Mouse (Mus musculus) G1E-ER4 (cell line): ENCODE measurements around the gene Ccdc107. TPM values are rescaled to one million over a fixed set of nuclear protein-coding genes. Genes with fewer than 3 reads are reported as not detected.

ENCODE experiments used
- GATA1 ChIP-seq: IDR thresholded peaks from one replicate; pipeline ENCODE4 v1.8.0; 2012; ENCODE audit warnings: low read length, inconsistent platforms
- polyA plus RNA-seq: library from polyadenylated mRNA; stranded (reverse); fragments of >175 nt; gene quantifications from 2 replicates; pipeline ENCODE4 v1.2.3, GENCODE M21; 2012

Gene Ccdc107
- 69.1 and 82.1 TPM in 2 replicates for polyA plus RNA-seq

DNA sequence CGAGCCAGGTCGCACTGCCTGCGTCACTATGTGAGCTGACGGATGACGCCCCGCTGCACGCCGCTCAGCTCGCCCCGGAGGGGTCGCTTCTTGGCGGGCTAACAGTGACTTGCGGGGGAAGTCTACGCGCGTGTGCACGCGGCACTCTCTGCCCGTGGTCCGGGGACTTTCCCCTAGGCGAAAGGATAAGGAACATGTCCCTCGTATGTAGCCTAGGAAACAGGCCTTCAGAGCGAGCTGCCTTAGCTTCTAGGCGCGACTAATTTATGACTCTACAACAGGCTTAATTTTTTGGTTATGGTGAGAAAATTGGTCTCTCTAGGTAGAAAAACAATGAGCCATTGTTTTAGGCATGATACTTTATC is at the start of gene Ccdc107:
Gene Ccdc107, plus strand, starts transcription at position 80 of the 365 bp plus-strand sequence.
- TF ChIP-seq GATA1 = no peak

GRCm38 (mm10) chr4:43443511-43443910 is 49.2 kb upstream of the Ccdc107 start:
- TF ChIP-seq GATA1 = no peak

DNA sequence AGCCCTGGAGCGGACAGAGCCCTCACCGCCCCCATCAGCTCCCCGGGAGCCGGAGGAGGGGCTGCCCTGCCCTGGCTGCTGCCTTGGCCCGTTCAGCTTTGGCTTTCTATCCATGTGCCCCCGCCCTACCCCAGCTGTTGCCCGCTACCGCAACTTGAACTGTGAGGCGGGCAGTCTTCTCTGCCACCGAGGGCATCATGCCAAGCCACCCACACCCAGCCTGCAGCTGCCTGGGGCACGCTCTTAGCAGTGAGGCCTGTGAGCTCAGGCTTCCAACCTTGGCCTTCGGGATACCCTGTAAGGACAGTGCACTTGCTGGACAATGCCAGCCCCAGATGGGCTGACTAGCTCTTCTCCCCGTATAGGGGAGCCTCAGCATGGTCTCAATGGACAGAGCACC is 45.4 kb upstream of the Ccdc107 start:
- no peak for TF ChIP-seq GATA1

- no peak for TF ChIP-seq GATA1
Observed at GRCm38 (mm10) chr4:43448554-43448953, 44.1 kb upstream of the Ccdc107 start.

DNA sequence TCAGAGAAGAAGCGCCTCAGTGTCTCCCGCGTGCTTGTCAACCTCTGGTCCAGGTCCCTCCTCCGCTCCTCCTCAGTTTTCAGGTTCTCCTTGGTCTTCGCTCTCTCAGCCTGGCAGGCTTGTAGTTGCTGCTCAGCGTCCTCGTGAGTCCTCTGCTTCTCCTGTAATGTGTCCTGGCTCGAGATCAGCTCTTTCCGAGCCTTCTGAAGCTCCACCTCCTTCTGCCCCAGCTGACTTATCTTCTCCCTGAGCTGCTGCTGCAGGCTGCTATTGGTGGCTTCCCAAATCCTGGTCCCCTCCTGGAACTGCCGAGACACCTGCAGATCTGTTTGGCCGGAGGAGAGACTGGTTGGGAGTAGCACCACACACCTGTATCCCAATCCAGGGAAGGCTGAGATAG is 40.4 kb upstream of the Ccdc107 start:
- TF ChIP-seq GATA1 = no peak

- no peak for TF ChIP-seq GATA1
Observed at GRCm38 (mm10) chr4:43453413-43453812, 39.3 kb upstream of the Ccdc107 start.

- TF ChIP-seq GATA1 = no peak
Observed at GRCm38 (mm10) chr4:43454041-43454836, 38.5 kb upstream of the Ccdc107 start, which contains the start of gene Cd72. Cd72 (minus strand) TSS chr4:43454628.

DNA sequence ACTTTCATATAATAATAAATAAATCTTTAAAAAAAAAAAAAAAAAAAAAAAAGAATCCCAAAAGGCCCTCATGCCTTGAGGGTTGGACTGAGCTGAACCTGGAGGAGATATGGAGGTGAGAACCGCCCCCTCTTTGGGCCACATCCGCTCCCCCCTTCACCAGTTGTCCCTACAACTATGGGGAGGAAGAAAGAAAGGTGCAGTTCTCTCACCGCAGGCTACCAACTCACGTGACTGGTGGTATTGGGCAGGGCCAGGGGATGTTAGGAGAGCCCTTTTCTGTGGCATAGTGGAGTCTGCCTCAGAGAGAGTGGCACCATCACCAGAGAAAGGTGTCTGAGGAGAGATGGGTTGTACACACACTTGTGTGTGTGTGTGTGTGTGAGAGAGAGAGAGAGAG is 36.2 kb upstream of the Ccdc107 start:
- no peak for TF ChIP-seq GATA1

DNA sequence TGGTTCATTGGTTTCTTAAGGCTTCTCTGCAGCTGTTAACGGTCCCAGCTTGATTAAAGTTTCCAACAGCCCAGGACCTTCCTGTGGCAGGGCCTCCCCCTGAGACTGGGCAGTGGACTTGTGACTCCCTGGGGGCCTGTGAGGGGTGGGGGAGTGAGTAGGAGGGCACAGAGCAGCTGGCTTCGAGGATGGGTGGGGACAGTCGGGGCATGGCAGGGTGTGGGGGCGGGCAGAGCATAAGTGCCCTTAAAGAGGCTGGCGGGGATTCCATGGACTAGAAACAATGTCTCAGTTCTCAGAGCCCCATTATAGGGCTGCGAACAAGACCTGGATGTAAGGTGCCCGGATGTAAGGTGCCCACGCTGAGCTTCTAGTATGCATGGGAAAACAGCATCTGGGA is 35.6 kb upstream of the Ccdc107 start:
- no peak for TF ChIP-seq GATA1

- TF ChIP-seq GATA1 = no peak
Observed at GRCm38 (mm10) chr4:43463102-43463501, 29.6 kb upstream of the Ccdc107 start.

DNA sequence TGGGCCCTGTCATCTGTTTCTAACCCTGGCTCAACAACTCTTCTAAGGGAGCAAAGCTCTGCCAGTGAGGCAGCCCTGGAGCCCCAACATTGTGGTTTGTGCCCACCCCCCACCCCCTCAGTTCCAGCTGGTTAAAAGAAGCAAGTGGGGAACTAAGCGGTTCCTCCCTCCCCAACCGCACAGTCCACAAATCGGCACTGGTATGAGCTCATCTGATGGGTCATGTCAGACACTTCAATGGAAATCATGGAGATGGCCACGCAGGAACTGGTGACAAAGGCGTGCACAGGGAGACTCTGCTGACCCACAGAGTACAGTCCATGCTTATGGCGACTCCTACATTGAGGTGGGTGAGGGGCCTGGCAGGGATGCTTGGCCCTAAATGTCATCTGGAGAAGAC is 26.8 kb upstream of the Ccdc107 start:
- TF ChIP-seq GATA1 = no peak

- no peak for TF ChIP-seq GATA1
Observed at GRCm38 (mm10) chr4:43466872-43467271, 25.8 kb upstream of the Ccdc107 start.

DNA sequence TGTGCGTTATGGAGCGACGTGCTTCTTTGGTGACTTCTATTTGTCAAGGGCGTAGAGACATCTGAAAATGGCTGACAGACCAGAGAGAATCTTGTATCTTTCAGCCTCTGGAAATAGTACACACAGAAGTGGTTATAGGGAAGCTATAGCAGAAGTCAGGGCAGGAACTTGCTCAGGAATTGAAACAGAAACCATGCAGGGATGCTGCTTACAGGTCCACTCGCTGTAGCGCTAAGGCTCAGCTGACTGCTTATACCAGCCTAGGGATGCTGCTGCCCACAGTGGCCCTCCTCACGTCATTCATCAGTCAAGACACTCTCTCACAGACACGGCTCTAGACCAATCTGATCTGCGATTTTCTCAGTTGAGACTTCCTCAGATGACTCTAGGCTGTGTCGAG is 22.4 kb upstream of the Ccdc107 start:
- no peak for TF ChIP-seq GATA1

DNA sequence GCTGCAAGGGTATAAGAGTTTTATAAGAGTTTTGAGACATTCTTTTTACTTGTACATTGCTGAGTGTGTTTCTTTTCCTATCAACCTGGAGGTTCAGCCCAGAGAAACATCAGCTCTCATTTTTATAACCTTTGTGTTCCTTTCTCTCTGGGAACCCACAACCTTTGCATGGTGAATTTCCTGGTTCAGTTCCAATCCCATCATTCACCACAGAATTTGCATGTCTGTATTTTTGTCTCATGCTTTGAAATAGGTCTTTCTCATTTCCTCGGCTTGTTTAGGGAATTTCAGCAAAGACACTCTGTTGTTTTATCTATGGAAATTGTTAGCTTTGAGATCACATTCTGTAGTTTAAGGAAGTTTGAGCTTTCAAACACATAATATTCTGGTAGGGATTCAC is 19.1 kb upstream of the Ccdc107 start:
- TF ChIP-seq GATA1 = no peak

- TF ChIP-seq GATA1 = no peak
Observed at GRCm38 (mm10) chr4:43476604-43477003, 16.1 kb upstream of the Ccdc107 start.

- no peak for TF ChIP-seq GATA1
Observed at GRCm38 (mm10) chr4:43477857-43478533, 14.7 kb upstream of the Ccdc107 start.

DNA sequence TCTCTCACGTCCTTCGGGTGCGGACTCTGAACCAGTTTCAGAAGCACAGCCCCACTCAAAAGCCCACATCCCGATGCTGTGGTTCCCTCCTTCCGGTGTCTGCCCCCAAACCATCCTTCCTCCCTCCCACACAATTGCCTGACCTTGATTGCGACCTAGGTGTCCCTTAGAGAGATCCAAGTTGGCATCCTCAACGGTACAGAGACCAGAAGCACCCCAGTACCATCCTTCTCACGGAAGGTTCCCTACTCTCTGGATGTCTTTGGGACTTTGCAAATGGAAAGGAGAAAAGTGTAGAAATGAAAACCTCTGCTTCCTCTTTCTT is 14.2 kb upstream of the Ccdc107 start:
- no peak for TF ChIP-seq GATA1
